Mouse (Mus musculus) spleen, adult 2 months (tissue): ENCODE measurements around the gene Stk39.

ENCODE experiments used
- CTCF ChIP-seq: fragments of 200-500 bp; IDR thresholded peaks from 2 replicates; pipeline ENCODE4 v1.5.1; 2011; ENCODE audit warnings: mild to moderate bottlenecking, inconsistent platforms; ENCODE audit not compliant: insufficient read depth, insufficient read length, insufficient replicate concordance; ENCODE audit errors: extremely low read depth
- POLR2A ChIP-seq: fragments of 200-500 bp; IDR thresholded peaks from 2 replicates; pipeline ENCODE4 v1.6.1; 2011; ENCODE audit warnings: low read depth, low read length, inconsistent platforms

- TF ChIP-seq CTCF, result no peak
- TF ChIP-seq POLR2A, result no peak
These were observed 211.2 kb downstream of the Stk39 start for GRCm38 (mm10) chr2:68260911-68261310.
